In genomic region chr6:122739952-122740351, GRCm38 (mm10) we compare ENCODE assay signal across 7 mouse cellular contexts. TPM values are rescaled to one million over a fixed set of nuclear protein-coding genes. Genes with fewer than 3 reads are reported as not detected.
DNase-seq lines count a peak whose midpoint lies in the region; ATAC-seq and TF ChIP-seq lines count a peak whose summit lies in the region.

No protein-coding gene starts in this region.

- intact Hi-C loops in gastrocnemius, adult 2 months (cut with DNase I): loop anchor here (2.0 kb wide), 1 partner anchor 47 kb away; no protein-coding TSS in a partner anchor

- H3K27me3 ChIP-seq in hindbrain, postnatal 0 days (ENCODE audit: insufficient read depth, low read length): no peaks in the 10 kb centered on the region
- H3K27me3 ChIP-seq in megakaryocyte, embryonic 14.5 days (replicated peaks): no peaks in the 10 kb centered on the region

- H3K4me3 ChIP-seq in gastrocnemius, adult 2 months: peak overlapping the region; percentile 48
- peak overlapping the region; percentile 61 for H3K4me3 ChIP-seq in hindbrain, postnatal 0 days (ENCODE audit: low read length)
- peak overlapping the region; percentile 92 for H3K4me3 ChIP-seq in megakaryocyte, embryonic 14.5 days (replicated peaks)

- H3K9me3 ChIP-seq in hindbrain, postnatal 0 days (ENCODE audit: low read length): no peaks in the 10 kb centered on the region
- H3K9me3 ChIP-seq in megakaryocyte, embryonic 14.5 days: no peaks in the 10 kb centered on the region

- peak; percentile 76 for DNase-seq in adipocyte (ENCODE audit: low spot score)
- peak; percentile 54 to 70 for DNase-seq in cerebellum, postnatal 4 days (ENCODE audit: low spot score in 2 of 2)
- DNase-seq in gastrocnemius, adult 2 months: peak; percentile 67
- peak; percentile 86 for DNase-seq in hindbrain, postnatal 0 days (ENCODE audit: low spot score)
- peak; percentile 56 to 68 for DNase-seq in left cerebral cortex, adult 8-10 months (ENCODE audit: low spot score in 2 of 2)
- peak; percentile 80 to 85 for DNase-seq in right cerebral cortex, postnatal 10 days (ENCODE audit: low spot score in 2 of 2)

- peak overlapping the region; percentile 77 for H3K4me2 ChIP-seq in hindbrain, postnatal 0 days (ENCODE audit: low read depth, low read length)

- ATAC-seq in hindbrain, postnatal 0 days: peak; percentile 67

- no peak overlapping the region; the same call in 1 of the 2 replicates for H3K9ac ChIP-seq in hindbrain, postnatal 0 days (replicated peaks; ENCODE audit: low read length)

- peak; percentile 93 for TF ChIP-seq CTCF in gastrocnemius, adult 2 months (IDR thresholded peaks at IDR 0.05)
- peak; percentile 88 for TF ChIP-seq CTCF in hindbrain, postnatal 0 days (IDR thresholded peaks at IDR 0.05; ENCODE audit: low read depth)

- WGBS in hindbrain, postnatal 0 days: 11% methylated on average over 8 of the region's 8 CpGs

- H3K27ac ChIP-seq in gastrocnemius, adult 2 months: no peak overlapping the region
- H3K27ac ChIP-seq in hindbrain, postnatal 0 days: no peak overlapping the region

- H3K4me1 ChIP-seq in hindbrain, postnatal 0 days (ENCODE audit: insufficient read depth, low read length): 0 out of 2 replicates have a peak, but pooled peaks cover 7% of the 10 kb centered on the region
- peaks cover 76% of the 10 kb centered on the region for H3K4me1 ChIP-seq in megakaryocyte, embryonic 14.5 days

- peaks cover 13% of the 10 kb centered on the region for H3K36me3 ChIP-seq in hindbrain, postnatal 0 days (ENCODE audit: insufficient read depth, low read length)
- H3K36me3 ChIP-seq in megakaryocyte, embryonic 14.5 days (replicated peaks; ENCODE audit: low read length): peaks cover 68% of the 10 kb centered on the region

RNA-seq across cellular contexts. Expression of gene Nanog, which starts 32.7 kb away (rescaled TPM):
- not detected for total RNA-seq in gastrocnemius, adult 2 months (2021)
- total RNA-seq in hindbrain, postnatal 0 days (2014; rRNA removed): not detected in 2 replicates
- 0.15 and 0.16 TPM in 2 replicates for polyA plus RNA-seq in hindbrain, postnatal 0 days (2015; fragmentation: Nextera tagmentation; extraction: Ambion mirVana)
- total RNA-seq in left cerebral cortex, adult 8-10 months (2022): not detected
- not detected in 2 replicates for polyA plus RNA-seq in megakaryocyte, embryonic 14.5 days (2012; ENCODE audit: insufficient read depth, low replicate concordance)
